Mouse (Mus musculus) heart, embryonic 12.5 days (tissue): ENCODE results near the gene Pou2f3. TPM values are rescaled to one million over a fixed set of nuclear protein-coding genes. Genes with fewer than 3 reads are reported as not detected.

ENCODE experiments used
- ATAC-seq: fragments of 200-750 bp; cut with Nextera tagmentation; 2 replicates; pipeline ENCODE4 v1.8.0; 2017; ENCODE audit warnings: moderate TSS enrichment, moderate library complexity; ENCODE audit not compliant: insufficient number of reproducible peaks, low FRiP score
- H3K27ac ChIP-seq: fragments of 300-500 bp; sonication (generic); 2 replicates; pipeline ENCODE4 v1.5.1; 2016; ENCODE audit warnings: mild to moderate bottlenecking, moderate library complexity; ENCODE audit not compliant: poor library complexity, severe bottlenecking
- H3K27me3 ChIP-seq: fragments of 300-500 bp; sonication (generic); replicated peaks from 2 replicates; pipeline ENCODE4 v1.6.1; 2016; ENCODE audit warnings: mild to moderate bottlenecking, moderate library complexity
- H3K36me3 ChIP-seq: fragments of 300-500 bp; sonication (generic); 2 replicates; pipeline ENCODE4 v1.6.1; 2016; ENCODE audit warnings: mild to moderate bottlenecking, moderate library complexity
- H3K4me1 ChIP-seq: fragments of 300-500 bp; sonication (generic); replicated peaks from 2 replicates; pipeline ENCODE4 v1.6.1; 2016; ENCODE audit warnings: mild to moderate bottlenecking
- H3K4me2 ChIP-seq: fragments of 300-500 bp; sonication (generic); 2 replicates; pipeline ENCODE4 v1.6.1; 2016; ENCODE audit warnings: mild to moderate bottlenecking, moderate library complexity
- H3K4me3 ChIP-seq: fragments of 300-500 bp; sonication (generic); 2 replicates; pipeline ENCODE4 v1.5.1; 2016; ENCODE audit warnings: mild to moderate bottlenecking
- H3K9ac ChIP-seq: fragments of 300-500 bp; sonication (generic); 2 replicates; pipeline ENCODE4 v1.6.1; 2016; ENCODE audit warnings: mild to moderate bottlenecking, moderate library complexity
- H3K9me3 ChIP-seq: fragments of 300-500 bp; sonication (generic); replicated peaks from 2 replicates; pipeline ENCODE4 v1.6.1; 2016; ENCODE audit warnings: mild to moderate bottlenecking, moderate library complexity
- WGBS: fragments of 180-500 bp; shearing (Covaris S2); methylation state at CpG from one replicate; pipeline ENCODE4 v1.1.7; 2016; 5-methylcytosine and 5-hydroxymethylcytosine counted together
- polyA plus RNA-seq: library from polyadenylated mRNA; unstranded; fragments of >200 nt; fragmentation: Nextera tagmentation; extraction: Ambion mirVana; gene quantifications from 2 replicates; pipeline ENCODE4 v1.2.1, GENCODE M21; 2016

Gene Pou2f3
- polyA plus RNA-seq, 1 experiment from 2014 or later: not detected

- ATAC-seq: peak; percentile 75
- Histone ChIP-seq H3K4me2 (peak overlapping the region; percentile 45), H3K36me3 (no peaks in the 10 kb centered on the region), H3K4me3 (peak overlapping the region; percentile 30), H3K9ac (0 out of 2 replicates have a peak overlapping the region, but pooled peaks have one; percentile 4), H3K4me1 (peaks cover 37% of the 10 kb centered on the region), H3K27ac (peak overlapping the region; percentile 68), H3K27me3 (no peaks in the 10 kb centered on the region), H3K9me3 (no peaks in the 10 kb centered on the region)
- WGBS: 39% methylated on average over 8 of the region's 8 CpGs
Measured at GRCm38 (mm10) chr9:43101936-43102595, 108.1 kb downstream of the Pou2f3 start.

- H3K4me2 ChIP-seq: 0 out of 2 replicates have a peak overlapping the region, but pooled peaks have one; percentile 3
- no peak overlapping the region for H3K27ac ChIP-seq
- no peak overlapping the region for H3K4me3 ChIP-seq
Measured at GRCm38 (mm10) chr9:43098922-43099321, 111.2 kb downstream of the Pou2f3 start.

GRCm38 (mm10) chr9:43097801-43098557, 112.2 kb downstream of the Pou2f3 start:
- Histone ChIP-seq H3K36me3 (no peaks in the 10 kb centered on the region), H3K9me3 (no peaks in the 10 kb centered on the region), H3K27me3 (no peaks in the 10 kb centered on the region), H3K9ac (no peak overlapping the region), H3K4me1 (peaks cover 44% of the 10 kb centered on the region), H3K27ac (no peak overlapping the region), H3K4me3 (no peak overlapping the region), H3K4me2 (no peak overlapping the region)
- no peak for ATAC-seq
- WGBS: 82% methylated on average over 3 of the region's 3 CpGs

More at GRCm38 (mm10) chr9:43098922-43099321, 111.2 kb downstream of the Pou2f3 start:
- Histone ChIP-seq H3K9me3 (no peaks in the 10 kb centered on the region), H3K36me3 (no peaks in the 10 kb centered on the region), H3K27me3 (no peaks in the 10 kb centered on the region), H3K4me1 (peaks cover 46% of the 10 kb centered on the region), H3K9ac (no peak overlapping the region)
- 39% methylated on average over 4 of the region's 4 CpGs for WGBS
- no peak for ATAC-seq

DNA sequence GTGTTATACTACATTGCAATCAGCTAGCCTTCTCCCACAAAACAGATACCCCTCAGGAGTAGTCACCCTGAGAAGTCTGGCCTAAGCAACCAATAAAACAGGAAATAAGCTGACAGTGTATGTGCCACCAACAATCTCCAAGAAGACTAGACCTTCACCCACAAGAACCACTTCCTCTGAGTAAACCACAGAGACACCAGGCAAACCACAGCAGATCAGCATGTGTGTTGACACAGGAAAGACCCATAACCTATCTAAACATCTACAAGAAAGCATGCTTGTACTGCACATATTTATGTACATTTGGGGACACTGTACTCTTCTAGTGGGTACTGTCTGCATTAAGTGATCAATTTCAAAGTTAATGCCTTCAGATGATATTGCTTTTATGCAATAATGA, 113.8 kb downstream of the Pou2f3 start:
- no peak overlapping the region for H3K4me3 ChIP-seq
- no peaks in the 10 kb centered on the region for H3K9me3 ChIP-seq
- no peak overlapping the region for H3K9ac ChIP-seq
- peaks cover 38% of the 10 kb centered on the region for H3K4me1 ChIP-seq
- no peak overlapping the region for H3K27ac ChIP-seq
- H3K4me2 ChIP-seq: no peak overlapping the region
- no peak for ATAC-seq
- no peaks in the 10 kb centered on the region for H3K36me3 ChIP-seq
- H3K27me3 ChIP-seq: no peaks in the 10 kb centered on the region

GRCm38 (mm10) chr9:43094828-43095227, 115.3 kb downstream of the Pou2f3 start:
- 81% methylated on average over 4 of the region's 4 CpGs for WGBS
- ATAC-seq: no peak
- Histone ChIP-seq H3K4me1 (peaks cover 38% of the 10 kb centered on the region), H3K27me3 (no peaks in the 10 kb centered on the region), H3K9ac (no peak overlapping the region), H3K4me3 (no peak overlapping the region), H3K9me3 (no peaks in the 10 kb centered on the region), H3K27ac (no peak overlapping the region), H3K36me3 (no peaks in the 10 kb centered on the region), H3K4me2 (no peak overlapping the region)

GRCm38 (mm10) chr9:43093803-43094202, 116.4 kb downstream of the Pou2f3 start:
- Histone ChIP-seq H3K4me3 (no peak overlapping the region), H3K9ac (no peak overlapping the region), H3K9me3 (no peaks in the 10 kb centered on the region), H3K27ac (0 out of 2 replicates have a peak overlapping the region, but pooled peaks have one; percentile 16), H3K4me2 (no peak overlapping the region), H3K27me3 (no peaks in the 10 kb centered on the region), H3K4me1 (peaks cover 35% of the 10 kb centered on the region), H3K36me3 (no peaks in the 10 kb centered on the region)
- 70% methylated on average over 3 of the region's 3 CpGs for WGBS
- no peak for ATAC-seq

GRCm38 (mm10) chr9:43085686-43086285, 124.4 kb downstream of the Pou2f3 start:
- WGBS: 78% methylated on average over 1 of the region's 1 CpGs
- H3K4me3 ChIP-seq: no peak overlapping the region
- H3K36me3 ChIP-seq: no peaks in the 10 kb centered on the region
- no peak for ATAC-seq
- H3K4me1 ChIP-seq: peaks cover 42% of the 10 kb centered on the region
- H3K9ac ChIP-seq: no peak overlapping the region
- no peaks in the 10 kb centered on the region for H3K27me3 ChIP-seq
- H3K4me2 ChIP-seq: no peak overlapping the region
- H3K27ac ChIP-seq: peak overlapping the region; percentile 23; the same call in 1 of the 2 replicates
- no peaks in the 10 kb centered on the region for H3K9me3 ChIP-seq

GRCm38 (mm10) chr9:43084496-43085362, 125.4 kb downstream of the Pou2f3 start:
- no peak for ATAC-seq
- no peaks in the 10 kb centered on the region for H3K36me3 ChIP-seq
- no peak overlapping the region for H3K4me2 ChIP-seq
- H3K9ac ChIP-seq: no peak overlapping the region
- WGBS: 72% methylated on average over 7 of the region's 7 CpGs
- H3K4me1 ChIP-seq: peaks cover 49% of the 10 kb centered on the region
- no peaks in the 10 kb centered on the region for H3K27me3 ChIP-seq
- no peak overlapping the region for H3K27ac ChIP-seq
- H3K4me3 ChIP-seq: no peak overlapping the region
- H3K9me3 ChIP-seq: no peaks in the 10 kb centered on the region

DNA sequence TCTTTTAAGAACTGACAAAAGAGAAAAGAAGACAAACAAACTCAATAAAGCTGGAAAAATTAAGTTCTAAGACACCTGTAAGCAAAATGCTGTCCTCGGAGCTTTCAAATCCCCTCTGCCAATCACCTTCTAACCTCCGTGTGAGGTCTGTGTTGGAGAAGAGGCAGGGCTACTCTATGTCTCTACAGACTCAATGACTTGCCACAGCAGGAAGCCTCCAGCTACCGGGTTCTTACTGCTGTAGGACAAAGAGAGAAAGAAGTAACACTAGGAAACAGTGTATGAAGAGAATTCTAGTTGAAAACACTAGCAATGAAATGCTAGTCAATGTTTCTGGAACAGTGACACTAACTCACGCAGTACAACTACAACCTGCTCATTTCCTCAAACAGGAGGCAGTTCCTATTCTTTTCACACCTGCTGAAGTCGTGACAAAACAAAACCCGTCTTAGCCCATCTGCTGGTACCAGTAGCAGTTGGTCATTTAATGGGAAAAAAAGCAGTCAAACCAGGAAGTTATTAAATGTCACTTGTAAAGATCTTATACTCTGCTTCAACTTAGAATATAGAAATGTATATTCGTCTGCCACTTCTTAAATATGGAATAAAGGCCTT, 126.6 kb downstream of the Pou2f3 start:
- H3K27ac ChIP-seq: no peak overlapping the region
- H3K4me1 ChIP-seq: peaks cover 49% of the 10 kb centered on the region
- ATAC-seq: no peak
- H3K9ac ChIP-seq: no peak overlapping the region
- no peak overlapping the region for H3K4me3 ChIP-seq
- H3K9me3 ChIP-seq: no peaks in the 10 kb centered on the region
- no peaks in the 10 kb centered on the region for H3K36me3 ChIP-seq
- 61% methylated on average over 7 of the region's 7 CpGs for WGBS
- H3K4me2 ChIP-seq: no peak overlapping the region
- H3K27me3 ChIP-seq: no peaks in the 10 kb centered on the region

GRCm38 (mm10) chr9:43078711-43079110, 131.5 kb downstream of the Pou2f3 start:
- no peak for ATAC-seq
- Histone ChIP-seq H3K9me3 (no peaks in the 10 kb centered on the region), H3K27ac (no peak overlapping the region), H3K36me3 (no peaks in the 10 kb centered on the region), H3K27me3 (no peaks in the 10 kb centered on the region), H3K9ac (no peak overlapping the region), H3K4me3 (no peak overlapping the region), H3K4me2 (no peak overlapping the region), H3K4me1 (peaks cover 32% of the 10 kb centered on the region)
- 91% methylated on average over 3 of the region's 3 CpGs for WGBS
